7 mouse cellular contexts compared by ENCODE assay signal in the genomic region with DNA sequence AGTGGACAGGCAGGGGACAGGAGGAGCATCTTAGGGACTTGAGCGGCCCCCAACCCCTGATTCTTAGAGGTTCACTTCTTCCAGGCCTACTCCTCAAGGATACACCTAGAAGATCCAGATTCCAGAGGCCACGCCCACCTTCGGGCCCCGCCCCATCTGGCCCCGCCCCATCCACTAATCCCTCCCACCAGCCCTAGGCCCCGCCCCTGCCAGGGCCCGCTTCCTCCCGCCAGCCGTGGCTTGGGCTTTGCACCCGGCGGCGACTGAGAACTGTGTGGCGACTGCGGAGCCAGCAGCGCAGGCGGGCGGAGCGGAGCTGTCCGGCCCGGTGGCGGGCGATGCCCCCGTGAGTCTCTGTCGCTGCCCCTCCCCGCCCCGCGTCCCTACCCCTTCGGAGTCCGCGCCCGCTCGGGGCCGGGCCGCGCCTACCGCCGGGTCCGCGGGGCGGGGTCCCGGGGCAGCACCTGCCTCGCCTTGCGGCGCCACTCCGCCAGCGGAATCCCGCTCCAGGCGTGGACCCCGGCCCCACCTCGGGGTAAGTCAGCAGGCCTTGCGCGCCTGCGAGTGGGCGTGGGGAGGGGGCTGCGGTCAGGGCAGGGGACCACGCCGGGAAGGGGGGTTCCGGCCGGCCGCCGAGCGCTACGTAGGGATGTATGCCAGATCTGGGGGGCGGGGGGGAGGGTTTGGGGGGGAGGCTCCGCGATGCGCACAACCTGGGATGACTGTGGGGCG. TPM values are rescaled to one million over a fixed set of nuclear protein-coding genes. Genes with fewer than 3 reads are reported as not detected.
DNase-seq lines count a peak whose midpoint lies in the region; ATAC-seq and TF ChIP-seq lines count a peak whose summit lies in the region.

TSS of gene Rims3 (plus strand) at position 229 of the 732 bp plus-strand sequence.

- DNase-seq in R1 (ENCODE audit: low read depth, low spot score) = peak; percentile 78
- DNase-seq in brain, embryonic 14.5 days (ENCODE audit: low read depth) = peak; percentile 53
- peak; percentile 61 to 76 for DNase-seq in left cerebral cortex, adult 2 months (ENCODE audit: extremely low spot score in 1 of 2, low spot score in 2 of 2)
- peak; percentile 83 for DNase-seq in retina, postnatal 1 day

- no peaks in the 10 kb centered on the region for H3K9me3 ChIP-seq in hindbrain, embryonic 15.5 days

- no peaks in the 10 kb centered on the region for H3K36me3 ChIP-seq in hindbrain, embryonic 15.5 days

- H3K27ac ChIP-seq in embryonic fibroblast, embryonic 13.5 days (ENCODE audit: insufficient read depth, low read length) = no peak within 1 kb of the TSS
- H3K27ac ChIP-seq in hindbrain, embryonic 15.5 days (replicated peaks) = peak within 1 kb of the TSS; percentile 72
- peak within 1 kb of the TSS; percentile 82 for H3K27ac ChIP-seq in left cerebral cortex, adult 2 months

- H3K4me1 ChIP-seq in embryonic fibroblast, embryonic 13.5 days (ENCODE audit: control insufficient read depth, insufficient read depth, low read length) = no peaks in the 10 kb centered on the region
- H3K4me1 ChIP-seq in hindbrain, embryonic 15.5 days (replicated peaks) = peaks cover 25% of the 10 kb centered on the region

- TF ChIP-seq CTCF in brain, embryonic 14.5 days (IDR thresholded peaks at IDR 0.05; ENCODE audit: borderline replicate concordance, extremely low read depth, insufficient read depth, insufficient read length) = no peak
- no peak for TF ChIP-seq CTCF in embryonic fibroblast, embryonic 13.5 days (IDR thresholded peaks at IDR 0.05; ENCODE audit: borderline replicate concordance, insufficient read depth, low read length)
- TF ChIP-seq CTCF in left cerebral cortex, adult 2 months (IDR thresholded peaks at IDR 0.05) = no peak

- peak within 1 kb of the TSS; percentile 17; the same call in 1 of the 2 replicates for H3K4me3 ChIP-seq in embryonic fibroblast, embryonic 13.5 days (ENCODE audit: insufficient read depth, low read length)
- peak within 1 kb of the TSS; percentile 75 for H3K4me3 ChIP-seq in hindbrain, embryonic 15.5 days
- peak within 1 kb of the TSS; percentile 72 for H3K4me3 ChIP-seq in left cerebral cortex, adult 2 months

- 0 out of 2 replicates have a peak, but pooled peaks cover 11% of the 10 kb centered on the region for H3K27me3 ChIP-seq in hindbrain, embryonic 15.5 days

- H3K9ac ChIP-seq in hindbrain, embryonic 15.5 days = peak within 1 kb of the TSS; percentile 74

- peak; percentile 76 for ATAC-seq in hindbrain, embryonic 15.5 days (ENCODE audit: low FRiP score, low read depth)
- ATAC-seq in megakaryocyte, adult 5-6 weeks (ENCODE audit: poor library complexity, severe bottlenecking) = peak; percentile 87

- intact Hi-C loops in left cerebral cortex, adult 2 months (cut with DNase I) = no loop called here

- peak; percentile 39; the same call in 1 of the 2 replicates for TF ChIP-seq POLR2A in brain, embryonic 14.5 days (IDR thresholded peaks at IDR 0.05; ENCODE audit: borderline replicate concordance, extremely low read depth, insufficient read depth, insufficient read length, poor library complexity, severe bottlenecking)
- TF ChIP-seq POLR2A in embryonic fibroblast, embryonic 13.5 days (IDR thresholded peaks at IDR 0.05; ENCODE audit: low read depth, low read length) = no peak

- H3K4me2 ChIP-seq in hindbrain, embryonic 15.5 days = peak within 1 kb of the TSS; percentile 66

- under 1% methylated on average over 45 of the region's 68 CpGs for WGBS in hindbrain, embryonic 15.5 days

RNA-seq across cellular contexts. Expression of gene Rims3, which starts in this region (rescaled TPM):
- 21.8 and 39.8 TPM in 2 replicates for polyA plus RNA-seq in brain, embryonic 14.5 days (2012; rRNA removed)
- not detected in 2 replicates for polyA plus RNA-seq in embryonic fibroblast, embryonic 13.5 days (2011; ENCODE audit: insufficient read length, low read depth, missing spikeins)
- polyA plus RNA-seq in hindbrain, embryonic 15.5 days (2015; fragmentation: Nextera tagmentation; extraction: Ambion mirVana) = 26.4 and 26.5 TPM in 2 replicates
- 100 to 1,000 TPM; 175 to 181 TPM for total RNA-seq in left cerebral cortex, adult 2 months (2021)
- 0.05 and 0.29 TPM in 2 replicates for total RNA-seq in megakaryocyte, adult 5-6 weeks (2015)
- total RNA-seq in megakaryocyte, adult 5-6 weeks (2017) = 0.04 and 0.15 TPM in 2 replicates

Comparison
In these comparisons a context has a peak if more than half of its experiments do, and no peak if none do; other contexts are left out.
1. RNA of gene Rims3 (total RNA-seq): 175 to 181 TPM in left cerebral cortex, adult 2 months; 0.04 to 0.29 TPM in megakaryocyte, adult 5-6 weeks; every median in the first group is over 100 times any median in the second.
2. RNA of gene Rims3 (polyA plus RNA-seq): 21.8 to 39.8 TPM in brain, embryonic 14.5 days and 26.4 to 26.5 TPM in hindbrain, embryonic 15.5 days; not detected in embryonic fibroblast, embryonic 13.5 days; every median in the first group is over 10 times any median in the second.
3. Peak in ATAC-seq in megakaryocyte, adult 5-6 weeks; RNA of the gene not detected or under 1 TPM.
4. H3K4me3 ChIP-seq: peak in every context shown above with its lines; median percentile 75 in hindbrain, embryonic 15.5 days; 72 in left cerebral cortex, adult 2 months; 17 in embryonic fibroblast, embryonic 13.5 days.
5. Peak in every context shown above with its lines, with median percentiles within 50 percentile points of each other: DNase-seq.